Mouse (Mus musculus) kidney, adult 2 months (tissue): ENCODE data around the gene Aifm1.

Experiments used
- CTCF ChIP-seq: fragments of 200-500 bp; conservative IDR thresholded peaks from 2 replicates; pipeline ENCODE4 v1.5.1; 2011; ENCODE audit warnings: low read depth, mild to moderate bottlenecking, control low read depth, low read length, moderate library complexity, mixed read lengths; ENCODE audit not compliant: insufficient read depth, insufficient read length
- POLR2A ChIP-seq: fragments of 200-500 bp; IDR thresholded peaks from one replicate; pipeline ENCODE4 v1.6.1; 2011; ENCODE audit warnings: low read depth, low read length, control low read depth

GRCm38 (mm10) chrX:48513166-48513807 lies at the start of gene Aifm1:
- no peak for TF ChIP-seq CTCF
- no peak for TF ChIP-seq POLR2A
